Mouse (Mus musculus) liver, embryonic 13.5 days (tissue): ENCODE results near the gene Tpsab1. TPM values are rescaled to one million over a fixed set of nuclear protein-coding genes. Genes with fewer than 3 reads are reported as not detected.
A peak's percentile ranks its signal among the peaks of the same experiment; 100 is the strongest.

Source experiments
- ATAC-seq: fragments of 200-750 bp; cut with Nextera tagmentation; 2 replicates; pipeline ENCODE4 v1.8.0; 2017; ENCODE audit warnings: low read depth, mild to moderate bottlenecking, moderate number of reproducible peaks, moderate library complexity
- DNase-seq: peaks from one replicate; pipeline ENCODE4 v3.0.0; 2022
- H3K27ac ChIP-seq: fragments of 300-500 bp; sonication (generic); 2 replicates; pipeline ENCODE4 v1.5.1; 2015; ENCODE audit warnings: moderate library complexity, mild to moderate bottlenecking, inconsistent platforms
- H3K27me3 ChIP-seq: fragments of 300-500 bp; sonication (generic); 2 replicates; pipeline ENCODE4 v1.6.1; 2015; ENCODE audit warnings: mild to moderate bottlenecking, inconsistent platforms
- H3K36me3 ChIP-seq: fragments of 300-500 bp; sonication (generic); 2 replicates; pipeline ENCODE4 v1.6.1; 2015; ENCODE audit warnings: mild to moderate bottlenecking, inconsistent platforms
- H3K4me1 ChIP-seq: fragments of 300-500 bp; sonication (generic); replicated peaks from 2 replicates; pipeline ENCODE4 v1.6.1; 2015; ENCODE audit warnings: inconsistent platforms
- H3K4me2 ChIP-seq: fragments of 300-500 bp; sonication (generic); 2 replicates; pipeline ENCODE4 v1.6.1; 2015; ENCODE audit warnings: inconsistent platforms, mild to moderate bottlenecking, moderate library complexity
- H3K4me3 ChIP-seq: fragments of 300-500 bp; sonication (generic); replicated peaks from 2 replicates; pipeline ENCODE4 v1.5.1; 2015; ENCODE audit warnings: mild to moderate bottlenecking, inconsistent platforms
- H3K9ac ChIP-seq: fragments of 300-500 bp; sonication (generic); 2 replicates; pipeline ENCODE4 v1.6.1; 2015; ENCODE audit warnings: mild to moderate bottlenecking, inconsistent platforms
- H3K9me3 ChIP-seq: fragments of 300-500 bp; sonication (generic); replicated peaks from 2 replicates; pipeline ENCODE4 v1.6.1; 2016; ENCODE audit warnings: inconsistent platforms
- WGBS: fragments of 180-500 bp; shearing (Covaris S2); methylation state at CpG from one replicate; pipeline ENCODE4 v1.1.7; 2015; ENCODE audit not compliant: insufficient replicate concordance; 5-methylcytosine and 5-hydroxymethylcytosine counted together
- polyA plus RNA-seq: library from polyadenylated mRNA; unstranded; fragments of >200 nt; fragmentation: Nextera tagmentation; extraction: Ambion mirVana; gene quantifications from 2 replicates; pipeline ENCODE4 v1.2.1, GENCODE M21; 2015

The Tpsab1 gene
- polyA plus RNA-seq, 1 experiment from 2014 or later: not detected

GRCm38 (mm10) chr17:25332321-25332720 lies 13.0 kb downstream of the Tpsab1 start:
- ATAC-seq (no peak), DNase-seq (no peak)
- WGBS: 16% methylated on average over 9 of the region's 9 CpGs
- Histone ChIP-seq H3K4me3 (no peak overlapping the region), H3K27ac (no peak overlapping the region), H3K27me3 (peaks cover 14% of the 10 kb centered on the region), H3K9me3 (no peaks in the 10 kb centered on the region), H3K36me3 (no peaks in the 10 kb centered on the region), H3K4me1 (no peaks in the 10 kb centered on the region), H3K4me2 (no peak overlapping the region), H3K9ac (no peak overlapping the region)

GRCm38 (mm10) chr17:25322930-25323329 lies 22.4 kb downstream of the Tpsab1 start:
- 22% methylated on average over 2 of the region's 2 CpGs for WGBS
- peaks cover 6% of the 10 kb centered on the region; the same call in 1 of the 2 replicates for H3K4me1 ChIP-seq
- H3K36me3 ChIP-seq: no peaks in the 10 kb centered on the region
- DNase-seq (no peak), ATAC-seq (peak; percentile 73)
- no peak overlapping the region for H3K4me2 ChIP-seq
- no peak overlapping the region for H3K27ac ChIP-seq
- no peaks in the 10 kb centered on the region for H3K9me3 ChIP-seq
- no peak overlapping the region for H3K4me3 ChIP-seq
- H3K9ac ChIP-seq: no peak overlapping the region
- H3K27me3 ChIP-seq: peaks cover 14% of the 10 kb centered on the region; the same call in 1 of the 2 replicates

- Histone ChIP-seq H3K9ac (no peak overlapping the region), H3K9me3 (no peaks in the 10 kb centered on the region), H3K27ac (no peak overlapping the region), H3K36me3 (no peaks in the 10 kb centered on the region), H3K4me1 (peaks cover 6% of the 10 kb centered on the region; the same call in 1 of the 2 replicates), H3K4me2 (no peak overlapping the region), H3K27me3 (peaks cover 14% of the 10 kb centered on the region; the same call in 1 of the 2 replicates), H3K4me3 (no peak overlapping the region)
- WGBS: 85% methylated on average over 8 of the region's 8 CpGs
- DNase-seq (no peak), ATAC-seq (no peak)
Observed at GRCm38 (mm10) chr17:25320819-25321218, 24.5 kb downstream of the Tpsab1 start.

GRCm38 (mm10) chr17:25318354-25318753 lies 27.0 kb downstream of the Tpsab1 start, which contains the start of gene Prss29:
Gene Prss29, plus strand, starts transcription at chr17:25318654.
- no peak within 1 kb of the TSS for H3K9ac ChIP-seq
- no peaks in the 10 kb centered on the region for H3K9me3 ChIP-seq
- WGBS: 41% methylated on average over 5 of the region's 5 CpGs
- ATAC-seq: no peak
- H3K27ac ChIP-seq: no peak within 1 kb of the TSS
- peaks cover 12% of the 10 kb centered on the region; the same call in 1 of the 2 replicates for H3K27me3 ChIP-seq
- H3K4me2 ChIP-seq: no peak within 1 kb of the TSS
- H3K4me3 ChIP-seq: no peak within 1 kb of the TSS
- H3K36me3 ChIP-seq: no peaks in the 10 kb centered on the region
- peaks cover 3% of the 10 kb centered on the region; the same call in 1 of the 2 replicates for H3K4me1 ChIP-seq
- no peak for DNase-seq

GRCm38 (mm10) chr17:25308346-25308745 lies 37.0 kb downstream of the Tpsab1 start, which contains the start of gene Prss28:
Gene Prss28, plus strand, starts transcription at chr17:25308646.
- no peaks in the 10 kb centered on the region for H3K9me3 ChIP-seq
- ATAC-seq (no peak), DNase-seq (no peak)
- H3K4me1 ChIP-seq: no peaks in the 10 kb centered on the region
- H3K9ac ChIP-seq: no peak within 1 kb of the TSS
- H3K4me2 ChIP-seq: no peak within 1 kb of the TSS
- WGBS: 49% methylated on average over 4 of the region's 4 CpGs
- H3K4me3 ChIP-seq: no peak within 1 kb of the TSS
- no peak within 1 kb of the TSS for H3K27ac ChIP-seq
- peaks cover 9% of the 10 kb centered on the region; the same call in 1 of the 2 replicates for H3K27me3 ChIP-seq
- no peaks in the 10 kb centered on the region for H3K36me3 ChIP-seq

DNA sequence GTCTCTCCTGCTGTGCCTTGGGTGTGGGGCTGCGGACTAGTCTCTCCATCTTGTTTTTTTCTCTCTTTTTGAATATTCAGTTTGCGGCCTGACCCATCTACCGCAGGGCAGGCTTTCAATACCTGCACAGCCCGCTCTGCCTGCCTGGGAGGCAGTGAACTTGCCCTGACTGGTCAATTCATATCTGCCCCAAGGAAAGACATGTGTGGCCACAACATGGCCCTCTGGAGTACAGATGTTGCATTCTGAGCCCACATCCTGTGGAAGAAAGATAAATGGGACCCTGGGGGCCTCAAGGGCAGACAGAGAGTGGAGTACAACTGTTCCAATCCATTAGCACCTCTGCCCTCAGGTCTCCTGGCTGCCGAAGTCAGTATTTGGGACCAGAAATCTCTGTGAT lies 47.3 kb downstream of the Tpsab1 start, which contains the start of gene Prss34:
TSS of gene Prss34 (plus strand) at position 301 of the 400 bp plus-strand sequence.
- WGBS: 53% methylated on average over 5 of the region's 5 CpGs
- no peak within 1 kb of the TSS for H3K9ac ChIP-seq
- H3K27me3 ChIP-seq: peaks cover 29% of the 10 kb centered on the region; the same call in 1 of the 2 replicates
- H3K4me2 ChIP-seq: no peak within 1 kb of the TSS
- no peak within 1 kb of the TSS for H3K27ac ChIP-seq
- H3K4me3 ChIP-seq: no peak within 1 kb of the TSS
- no peaks in the 10 kb centered on the region for H3K36me3 ChIP-seq
- DNase-seq: no peak
- H3K4me1 ChIP-seq: peaks cover 3% of the 10 kb centered on the region; the same call in 1 of the 2 replicates
- ATAC-seq: no peak
- H3K9me3 ChIP-seq: no peaks in the 10 kb centered on the region

GRCm38 (mm10) chr17:25294111-25294510 lies 51.3 kb downstream of the Tpsab1 start:
- H3K4me2 ChIP-seq: no peak overlapping the region
- ATAC-seq: no peak
- no peak overlapping the region for H3K9ac ChIP-seq
- H3K27ac ChIP-seq: no peak overlapping the region
- peaks cover 3% of the 10 kb centered on the region; the same call in 1 of the 2 replicates for H3K4me1 ChIP-seq
- no peaks in the 10 kb centered on the region for H3K36me3 ChIP-seq
- no peaks in the 10 kb centered on the region for H3K9me3 ChIP-seq
- 57% methylated on average over 1 of the region's 1 CpGs for WGBS
- DNase-seq: no peak
- H3K4me3 ChIP-seq: no peak overlapping the region
- peaks cover 25% of the 10 kb centered on the region for H3K27me3 ChIP-seq

DNA sequence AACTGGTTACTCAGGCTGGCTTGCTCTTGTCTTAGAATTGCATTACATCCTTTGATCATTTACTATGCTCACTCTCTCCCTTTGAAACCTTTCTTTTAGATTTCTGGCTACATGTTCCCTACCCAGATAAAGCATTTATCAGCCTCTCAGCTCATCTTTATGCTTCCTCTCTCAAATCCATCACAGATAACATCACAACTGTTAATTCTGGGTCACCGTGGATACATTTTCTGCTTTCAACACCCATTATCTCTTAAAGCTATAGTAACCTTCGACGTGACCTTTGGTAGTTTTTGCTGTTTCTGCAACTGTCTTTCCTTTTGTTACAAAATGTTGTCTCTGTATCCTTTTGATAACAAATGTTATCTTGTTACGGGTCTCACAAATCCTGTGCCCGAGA lies 51.9 kb downstream of the Tpsab1 start:
- ATAC-seq (no peak), DNase-seq (no peak)
- Histone ChIP-seq H3K9me3 (no peaks in the 10 kb centered on the region), H3K36me3 (no peaks in the 10 kb centered on the region), H3K9ac (no peak overlapping the region), H3K4me2 (no peak overlapping the region), H3K4me1 (peaks cover 3% of the 10 kb centered on the region; the same call in 1 of the 2 replicates), H3K4me3 (no peak overlapping the region), H3K27me3 (peaks cover 21% of the 10 kb centered on the region), H3K27ac (no peak overlapping the region)
- 14% methylated on average over 5 of the region's 5 CpGs for WGBS

Other genes starting within 250 kb of the Tpsab1 start
- gene Telo2, start 229.6 kb downstream of the Tpsab1 start, polyA plus RNA-seq: 16.3 and 18.2 TPM in 2 replicates
- 0.09 TPM in 1 of 2 replicates, not detected in the other for gene Ptx4, start 224.8 kb downstream of the Tpsab1 start, polyA plus RNA-seq
- 9.1 and 12.8 TPM in 2 replicates for gene Clcn7, start 212.2 kb downstream of the Tpsab1 start, polyA plus RNA-seq
- not detected in 2 replicates for gene Ccdc154, start 183.1 kb downstream of the Tpsab1 start, polyA plus RNA-seq
- gene Gm38655, start 170.1 kb downstream of the Tpsab1 start, polyA plus RNA-seq: not detected in 2 replicates
- 23.8 and 27.3 TPM in 2 replicates for gene BC003965, start 161.0 kb downstream of the Tpsab1 start, polyA plus RNA-seq
- 14.4 and 18.0 TPM in 2 replicates for gene Unkl, start 157.2 kb downstream of the Tpsab1 start, polyA plus RNA-seq
- gene Gnptg, start 105.4 kb downstream of the Tpsab1 start, polyA plus RNA-seq: 21.4 and 21.5 TPM in 2 replicates
- 24.2 and 27.6 TPM in 2 replicates for gene Tsr3, start 105.4 kb downstream of the Tpsab1 start, polyA plus RNA-seq
- 0.12 and 0.25 TPM in 2 replicates for gene Baiap3, start 89.2 kb downstream of the Tpsab1 start, polyA plus RNA-seq
- gene Ube2i, start 70.9 kb downstream of the Tpsab1 start, polyA plus RNA-seq: 333 and 391 TPM in 2 replicates
- gene Prss34, start 47.2 kb downstream of the Tpsab1 start, polyA plus RNA-seq: 0.82 and 1.2 TPM in 2 replicates
- not detected in 2 replicates for gene Prss28, start 36.9 kb downstream of the Tpsab1 start, polyA plus RNA-seq
- gene Prss29, start 26.9 kb downstream of the Tpsab1 start, polyA plus RNA-seq: not detected in 2 replicates
- 0.25 TPM in 1 of 2 replicates, not detected in the other for gene Tpsb2, start 20.7 kb upstream of the Tpsab1 start, polyA plus RNA-seq
- 0.48 and 0.81 TPM in 2 replicates for gene Tpsg1, start 23.7 kb upstream of the Tpsab1 start, polyA plus RNA-seq
- 0.39 and 0.66 TPM in 2 replicates for gene Cacna1h, start 88.2 kb upstream of the Tpsab1 start, polyA plus RNA-seq
- not detected in 2 replicates for gene Tekt4, start 109.1 kb upstream of the Tpsab1 start, polyA plus RNA-seq
- gene Sstr5, start 151.7 kb upstream of the Tpsab1 start, polyA plus RNA-seq: not detected in 2 replicates
- gene Sox8, start 225.1 kb upstream of the Tpsab1 start, polyA plus RNA-seq: 0.28 and 0.29 TPM in 2 replicates
- 11.3 and 11.6 TPM in 2 replicates for gene Lmf1, start 233.5 kb upstream of the Tpsab1 start, polyA plus RNA-seq